Mouse (Mus musculus) brain, embryonic 14.5 days (tissue): ENCODE data around the gene Ankrd63.

Source experiments
- CTCF ChIP-seq: fragments of 200-500 bp; IDR thresholded peaks from 2 replicates; pipeline ENCODE4 v1.5.1; 2012; ENCODE audit warnings: inconsistent platforms, mild to moderate bottlenecking, moderate library complexity, borderline replicate concordance; ENCODE audit not compliant: insufficient read depth, insufficient read length; ENCODE audit errors: extremely low read depth
- POLR2A ChIP-seq: fragments of 200-500 bp; IDR thresholded peaks from 2 replicates; pipeline ENCODE4 v1.6.1; 2012; ENCODE audit warnings: mild to moderate bottlenecking, inconsistent platforms, borderline replicate concordance; ENCODE audit not compliant: poor library complexity, insufficient read depth, insufficient read length, severe bottlenecking; ENCODE audit errors: extremely low read depth

DNA sequence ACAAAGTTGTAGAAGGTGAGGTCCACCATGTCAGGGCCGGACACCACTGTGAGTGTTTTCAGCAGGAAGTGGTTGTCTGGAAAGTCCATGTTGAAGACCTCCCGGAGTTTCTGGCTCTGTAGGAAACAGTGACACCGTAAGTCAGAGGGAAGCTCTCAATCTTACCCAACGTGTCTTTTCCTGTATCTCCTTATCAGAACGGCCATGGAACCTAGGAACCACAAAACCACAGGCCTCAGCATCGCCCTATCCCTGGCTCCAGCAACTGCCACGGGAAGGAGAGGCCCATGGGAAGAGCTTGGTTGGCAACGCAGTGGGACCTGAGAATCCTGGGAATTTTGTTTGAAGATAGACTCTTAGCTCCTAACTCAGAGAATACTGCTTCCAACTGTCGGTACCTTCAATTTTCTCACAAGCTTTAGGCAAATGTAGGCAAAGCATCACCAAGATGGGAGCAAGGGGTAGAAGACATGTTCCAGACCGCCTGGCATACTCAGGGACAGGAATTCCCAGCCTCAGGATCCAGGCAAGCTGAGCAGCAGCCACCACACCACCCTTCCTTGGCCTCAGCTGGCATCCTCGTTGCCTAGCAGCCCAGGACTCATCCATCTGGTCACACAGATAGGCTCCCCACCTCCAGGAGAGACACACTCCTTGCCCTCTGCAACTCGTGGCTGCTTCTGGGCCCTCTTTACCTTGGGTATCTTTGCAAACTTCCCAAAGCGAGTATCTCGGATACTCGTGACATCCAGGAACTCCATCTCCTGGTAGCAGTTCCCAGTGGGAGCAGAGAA lies 20.1 kb upstream of the Ankrd63 start:
- no peak for TF ChIP-seq CTCF
- no peak for TF ChIP-seq POLR2A
